Mouse (Mus musculus) kidney, adult 2 months (tissue): ENCODE data around the gene Dync1li1.

ENCODE experiments used
- CTCF ChIP-seq: fragments of 200-500 bp; conservative IDR thresholded peaks from 2 replicates; pipeline ENCODE4 v1.5.1; 2011; ENCODE audit warnings: low read depth, mild to moderate bottlenecking, control low read depth, low read length, moderate library complexity, mixed read lengths; ENCODE audit not compliant: insufficient read depth, insufficient read length
- POLR2A ChIP-seq: fragments of 200-500 bp; IDR thresholded peaks from one replicate; pipeline ENCODE4 v1.6.1; 2011; ENCODE audit warnings: low read depth, low read length, control low read depth

GRCm38 (mm10) chr9:114767030-114767429 is 78.4 kb downstream of the Dync1li1 start:
- TF ChIP-seq POLR2A (no peak), CTCF (no peak)
